Mouse (Mus musculus) CH12.LX (cell line): ENCODE data around the gene Cdc42.

Experiments
- CTCF ChIP-seq, 2 experiments: IDR thresholded peaks in 1 of 2; conservative IDR thresholded peaks in 1 of 2; 2 replicates each; pipeline ENCODE4 v1.5.1; 2011 to 2012; ENCODE audit warnings: low read depth in 2 of 2, low read length in 2 of 2, improper control_type of control experiment in 1 of 2, inconsistent platforms in 1 of 2, mild to moderate bottlenecking in 1 of 2, moderate library complexity in 1 of 2
- E2F4 ChIP-seq: IDR thresholded peaks from 2 replicates; pipeline ENCODE4 v1.6.1; 2011; ENCODE audit warnings: low read depth, low read length, improper control_type of control experiment; ENCODE audit not compliant: insufficient replicate concordance
- ELF1 ChIP-seq: IDR thresholded peaks from 2 replicates; pipeline ENCODE4 v1.6.1; 2014; ENCODE audit warnings: low read depth, mild to moderate bottlenecking, inconsistent platforms, low read length, improper control_type of control experiment
- MAZ ChIP-seq: IDR thresholded peaks from 2 replicates; pipeline ENCODE4 v1.6.1; 2012; ENCODE audit warnings: low read depth, mild to moderate bottlenecking, inconsistent platforms, low read length, improper control_type of control experiment, moderate library complexity
- POLR2A ChIP-seq: IDR thresholded peaks from 2 replicates; pipeline ENCODE4 v1.6.1; 2011; ENCODE audit warnings: low read depth, mild to moderate bottlenecking, improper control_type of control experiment, low read length
- SIN3A ChIP-seq: IDR thresholded peaks from 2 replicates; pipeline ENCODE4 v1.6.1; 2012; ENCODE audit warnings: low read length, improper control_type of control experiment, inconsistent platforms
- TBP ChIP-seq: conservative IDR thresholded peaks from 2 replicates; pipeline ENCODE4 v1.6.1; 2011; ENCODE audit warnings: low read depth, low read length, improper control_type of control experiment
- UBTF ChIP-seq: IDR thresholded peaks from 2 replicates; pipeline ENCODE4 v1.6.1; 2012; ENCODE audit warnings: low read depth, mild to moderate bottlenecking, inconsistent platforms, low read length, improper control_type of control experiment, moderate library complexity
- USF1 ChIP-seq: IDR thresholded peaks from 2 replicates; pipeline ENCODE4 v1.6.1; 2014; ENCODE audit warnings: low read depth, mild to moderate bottlenecking, inconsistent platforms, low read length, improper control_type of control experiment
- ZC3H11A ChIP-seq: IDR thresholded peaks from 2 replicates; pipeline ENCODE4 v1.6.1; 2012; ENCODE audit warnings: low read depth, mild to moderate bottlenecking, inconsistent platforms, low read length, improper control_type of control experiment

GRCm38 (mm10) chr4:137290250-137290649, 67.3 kb downstream of the Cdc42 start:
- TF ChIP-seq CTCF (conservative IDR thresholded peaks at IDR 0.05 in 1 of 2, IDR thresholded peaks at IDR 0.05 in 1 of 2; ENCODE audit: low read depth in 2 of 2, low read length in 2 of 2), result no peak
- no peak for TF ChIP-seq E2F4
- no peak for TF ChIP-seq USF1
- no peak for TF ChIP-seq POLR2A
- TF ChIP-seq TBP, result no peak
- TF ChIP-seq MAZ, result no peak
- no peak for TF ChIP-seq ZC3H11A
- TF ChIP-seq UBTF, result no peak
- TF ChIP-seq SIN3A, result no peak
- no peak for TF ChIP-seq ELF1
